Mouse (Mus musculus): ENCODE results near the gene Lpar1.

Gene Lpar1

GRCm38 (mm10) chr4:58506539-58507527, 46.9 kb downstream of the Lpar1 start:
- no peak for DNase-seq (ENCODE audit: low spot score)

DNA sequence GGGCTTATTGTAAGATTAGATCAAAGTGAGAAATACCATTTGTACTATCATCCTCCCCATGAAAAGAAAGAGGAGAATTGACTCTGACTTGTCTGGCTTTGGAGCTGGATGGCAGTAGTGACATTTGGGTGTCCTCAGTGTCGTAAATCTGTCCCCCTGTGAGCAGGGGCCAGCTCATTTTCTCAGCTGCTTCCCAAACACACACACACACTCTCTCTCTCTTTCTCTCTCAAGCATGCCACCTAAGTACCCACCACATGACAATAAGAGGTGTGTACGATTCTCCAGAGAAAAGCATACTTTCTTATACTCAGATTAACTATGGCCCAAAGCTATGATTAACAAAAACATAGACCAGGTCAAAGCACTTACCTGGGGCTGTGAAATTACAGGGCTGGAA, 49.4 kb downstream of the Lpar1 start:
- no peak for DNase-seq (ENCODE audit: low spot score)

DNA sequence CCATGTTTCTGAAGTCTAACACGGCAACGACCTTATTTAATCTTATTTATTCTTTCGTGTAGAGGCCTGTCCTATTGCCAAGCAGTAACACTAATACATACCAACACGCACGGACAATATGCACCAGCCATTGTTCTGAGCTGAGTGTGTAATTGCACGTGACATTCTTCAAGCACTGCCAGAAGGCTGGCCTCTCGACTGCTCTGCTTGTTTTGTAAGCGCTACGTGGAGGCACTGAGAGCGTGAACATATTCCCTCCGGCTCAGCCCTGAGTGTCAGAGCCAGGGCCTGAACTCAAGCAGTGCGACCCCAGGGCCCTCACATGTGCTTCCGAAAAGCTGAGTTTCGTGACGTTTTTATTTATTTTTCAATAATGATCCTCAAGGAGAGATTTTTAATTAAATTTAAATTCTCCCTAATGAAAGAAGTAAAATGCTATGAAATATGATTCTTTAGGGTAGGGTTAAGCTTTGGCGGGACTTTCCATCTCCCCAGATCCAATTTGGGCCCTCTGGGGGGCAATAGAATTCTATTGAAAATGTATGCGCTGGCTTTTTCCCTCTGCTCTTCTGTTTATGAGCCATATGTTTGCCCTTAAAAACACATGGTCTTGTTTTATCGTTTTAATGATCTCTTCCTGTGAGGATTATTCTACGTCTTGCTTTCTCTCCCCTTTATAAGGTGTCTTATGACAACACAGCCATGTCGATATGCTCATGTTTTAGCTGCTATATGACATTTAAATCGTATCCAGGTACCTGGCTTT, 52.5 kb downstream of the Lpar1 start:
- DNase-seq (ENCODE audit: low spot score): no peak

- DNase-seq (ENCODE audit: low spot score): no peak
Measured at GRCm38 (mm10) chr4:58499831-58500230, 53.9 kb downstream of the Lpar1 start.

GRCm38 (mm10) chr4:58499241-58499640, 54.5 kb downstream of the Lpar1 start:
- no peak for DNase-seq (ENCODE audit: low spot score)

DNA sequence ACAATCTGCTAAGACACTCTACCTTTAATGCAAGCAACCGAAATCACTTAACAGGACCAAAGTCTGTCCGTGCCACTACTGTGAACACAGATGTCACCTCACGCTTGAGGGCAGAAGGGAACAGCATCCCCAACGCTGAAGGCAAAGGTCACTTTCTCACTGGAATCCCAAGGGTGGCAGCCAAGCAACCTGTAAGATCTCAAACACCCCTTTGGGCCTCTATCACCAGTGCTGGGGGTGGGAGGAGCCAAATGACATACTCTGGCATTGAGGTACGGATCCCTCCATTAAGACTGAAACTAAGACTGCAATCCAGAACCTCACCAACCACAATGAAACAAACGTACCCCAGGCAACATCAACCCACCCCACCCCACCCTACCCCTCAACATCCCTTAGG, 55.0 kb downstream of the Lpar1 start:
- no peak for DNase-seq (ENCODE audit: low spot score)

- no peak for DNase-seq (ENCODE audit: low spot score)
Measured at GRCm38 (mm10) chr4:58497284-58497683, 56.4 kb downstream of the Lpar1 start.

DNA sequence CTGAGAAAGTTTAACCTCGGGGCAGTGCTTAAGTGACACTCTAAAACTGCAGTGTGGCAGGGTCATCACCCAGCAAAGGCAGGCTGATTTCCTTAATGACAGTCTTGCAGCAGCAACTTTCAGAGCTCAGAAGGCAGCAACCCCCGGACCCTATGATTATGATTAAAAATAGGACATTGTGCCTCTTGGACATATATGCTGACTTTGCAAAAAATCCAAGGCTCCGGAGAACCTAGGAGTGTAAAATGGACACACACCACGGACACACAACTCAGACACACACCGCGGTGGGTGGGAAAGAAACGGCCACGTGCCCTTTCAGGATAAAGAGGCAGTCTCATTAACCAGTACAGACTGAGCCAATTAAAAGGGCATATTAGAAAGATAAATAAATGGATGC, 57.0 kb downstream of the Lpar1 start:
- no peak for DNase-seq (ENCODE audit: low spot score)

DNA sequence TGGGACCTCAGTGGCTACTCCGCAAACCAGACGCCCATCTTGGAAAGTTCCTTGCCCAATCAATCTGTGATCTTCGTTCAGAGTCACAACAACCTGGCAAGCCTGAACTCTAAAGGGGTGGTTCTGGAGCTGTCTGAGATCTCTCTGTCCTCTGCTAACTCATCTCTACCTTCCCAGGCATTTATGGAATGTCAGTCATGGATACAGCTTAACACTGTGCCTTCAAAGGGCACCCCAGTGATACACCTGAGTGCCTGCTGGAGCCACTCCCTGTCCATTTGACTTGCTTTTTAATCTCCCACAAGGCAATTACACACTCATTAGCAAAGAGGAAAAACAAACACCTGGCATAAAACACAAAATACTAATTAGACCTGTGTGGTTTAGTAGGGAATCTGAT, 62.0 kb downstream of the Lpar1 start:
- no peak for DNase-seq (ENCODE audit: low spot score)

DNA sequence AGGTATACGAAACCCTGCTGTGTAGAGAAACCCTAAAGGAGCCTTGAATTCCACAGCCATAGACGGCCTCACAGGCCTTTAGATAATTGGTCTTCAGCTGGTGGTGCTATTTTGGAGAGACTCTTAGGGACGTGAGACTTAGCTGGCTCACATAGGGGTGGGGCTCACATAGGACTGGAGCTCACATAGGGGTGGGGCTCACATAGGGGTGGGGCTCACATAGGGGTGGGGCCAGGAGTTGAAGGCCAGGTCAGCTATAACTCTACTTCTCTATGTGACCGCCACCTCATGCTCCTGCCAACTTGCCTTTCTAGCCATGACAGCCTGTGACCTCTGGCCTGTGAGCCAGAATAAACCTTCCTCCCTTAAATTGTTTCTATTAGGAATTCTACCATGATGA, 63.3 kb downstream of the Lpar1 start:
- no peak for DNase-seq (ENCODE audit: low spot score)

DNA sequence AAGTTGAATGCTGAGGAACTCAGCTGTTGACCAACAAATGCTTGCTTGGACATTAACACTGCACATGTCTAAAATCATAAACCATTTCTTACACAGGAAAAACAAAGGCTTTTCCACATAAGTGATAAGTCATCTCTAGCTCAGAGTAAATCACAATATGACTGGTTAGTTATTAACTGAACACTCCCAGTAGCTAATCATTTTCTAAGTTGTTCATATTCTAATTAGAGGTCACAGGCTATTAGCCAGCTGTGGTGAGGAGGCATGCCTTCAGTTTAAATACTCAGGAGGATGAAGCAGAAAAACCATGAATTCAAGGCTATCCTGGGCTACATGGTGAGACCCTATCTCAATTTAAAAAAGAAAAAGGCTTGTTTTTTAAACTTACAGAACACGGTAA, 75.1 kb downstream of the Lpar1 start:
- DNase-seq (ENCODE audit: low spot score): no peak

DNA sequence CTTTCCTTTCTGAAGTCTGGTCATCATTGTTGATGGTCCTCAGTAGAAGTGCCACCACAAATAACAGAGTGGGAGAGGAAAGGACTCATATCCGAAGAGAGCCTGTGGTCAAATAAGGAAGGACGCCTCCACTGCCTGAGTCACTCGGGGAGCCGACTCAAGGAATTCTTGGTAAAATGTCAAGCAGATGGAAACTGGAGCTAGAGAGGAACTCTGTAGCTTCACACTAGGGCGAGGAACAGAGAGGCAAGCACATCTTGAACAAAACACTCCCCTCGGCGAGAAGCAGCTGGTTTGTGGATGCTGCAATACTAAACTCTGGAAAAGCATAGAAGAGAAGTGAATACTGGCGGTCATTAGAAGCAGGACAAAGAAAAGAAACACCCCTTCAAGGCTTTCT, 76.0 kb downstream of the Lpar1 start:
- no peak for DNase-seq (ENCODE audit: low spot score)

DNA sequence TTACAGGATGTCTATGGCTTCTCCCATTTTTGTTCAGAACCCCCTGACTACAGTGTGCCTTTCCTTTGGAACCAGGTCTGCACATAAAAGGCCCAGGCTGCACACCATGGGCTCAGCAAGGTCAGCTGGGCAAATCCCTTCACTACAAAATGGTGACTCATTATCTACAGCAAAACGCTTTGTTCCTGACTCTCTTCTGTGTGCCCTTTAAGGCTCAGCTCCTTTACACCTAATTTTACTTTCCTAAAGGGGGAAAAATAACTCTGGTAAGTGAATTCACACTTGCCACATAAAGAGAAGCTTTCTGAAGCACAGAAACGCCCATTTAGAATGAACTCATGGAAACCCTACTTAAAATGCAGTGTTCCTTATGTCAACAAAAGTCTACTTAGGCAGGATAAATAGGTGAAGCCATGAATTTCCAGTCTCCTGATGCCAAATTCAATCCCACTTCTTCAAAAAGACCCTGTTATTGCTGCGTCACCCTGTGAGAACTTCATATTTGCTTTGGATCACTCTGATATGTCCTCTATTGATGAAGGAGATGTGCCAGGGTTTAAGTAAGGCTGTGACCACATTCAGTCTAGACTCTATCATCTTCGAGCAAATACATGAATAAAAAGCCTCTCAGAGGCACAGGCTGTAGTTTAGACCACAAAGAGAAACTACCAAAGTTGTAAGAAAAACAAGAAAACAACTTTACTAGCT, 82.3 kb downstream of the Lpar1 start:
- no peak for DNase-seq (ENCODE audit: low spot score)

DNA sequence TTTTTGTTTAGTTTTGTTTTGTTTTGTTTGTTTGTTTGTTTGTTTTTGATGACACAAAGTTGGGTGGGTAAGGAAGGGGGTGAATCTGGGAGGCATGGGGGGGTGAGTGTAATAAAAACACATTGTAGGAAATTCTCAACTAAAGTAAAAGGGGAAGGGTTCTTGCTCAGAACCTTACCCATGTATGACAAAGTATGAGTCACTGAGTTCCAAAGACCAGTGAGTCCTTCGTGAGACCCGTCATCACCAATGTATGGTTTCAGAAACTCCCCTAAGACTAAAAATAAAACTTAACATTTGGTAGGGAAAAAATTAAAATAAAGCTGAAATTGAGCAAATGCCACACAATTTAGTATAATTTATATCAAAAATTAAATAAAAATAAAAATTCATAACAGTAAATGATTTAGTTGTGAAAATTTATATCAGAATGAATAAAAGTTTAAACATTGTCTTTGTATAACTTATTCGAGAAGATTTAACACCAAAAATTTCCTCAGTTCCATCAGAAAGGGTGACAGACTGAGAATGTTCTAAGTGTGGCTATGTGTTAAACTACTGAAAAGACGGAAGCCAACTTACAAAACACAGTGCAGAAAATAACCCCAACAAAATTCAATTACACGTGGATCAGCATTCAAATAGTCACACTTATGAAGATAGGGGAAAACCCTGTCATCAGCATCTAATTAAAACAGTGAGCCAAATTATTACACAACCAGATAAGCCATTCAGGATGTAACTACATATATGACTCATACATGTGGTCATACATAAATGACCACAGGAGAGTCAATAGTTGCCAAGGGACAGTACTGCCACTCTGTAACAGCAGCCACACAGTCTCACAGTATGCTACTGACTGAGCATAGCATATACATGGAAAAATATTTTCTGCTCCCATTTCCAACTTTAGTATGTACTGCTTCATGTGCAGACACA, 83.8 kb downstream of the Lpar1 start:
- DNase-seq (ENCODE audit: low spot score): no peak

- no peak for DNase-seq (ENCODE audit: low spot score)
Measured at GRCm38 (mm10) chr4:58469035-58469434, 84.7 kb downstream of the Lpar1 start.

GRCm38 (mm10) chr4:58465586-58465985, 88.1 kb downstream of the Lpar1 start:
- DNase-seq (ENCODE audit: low spot score): no peak

DNA sequence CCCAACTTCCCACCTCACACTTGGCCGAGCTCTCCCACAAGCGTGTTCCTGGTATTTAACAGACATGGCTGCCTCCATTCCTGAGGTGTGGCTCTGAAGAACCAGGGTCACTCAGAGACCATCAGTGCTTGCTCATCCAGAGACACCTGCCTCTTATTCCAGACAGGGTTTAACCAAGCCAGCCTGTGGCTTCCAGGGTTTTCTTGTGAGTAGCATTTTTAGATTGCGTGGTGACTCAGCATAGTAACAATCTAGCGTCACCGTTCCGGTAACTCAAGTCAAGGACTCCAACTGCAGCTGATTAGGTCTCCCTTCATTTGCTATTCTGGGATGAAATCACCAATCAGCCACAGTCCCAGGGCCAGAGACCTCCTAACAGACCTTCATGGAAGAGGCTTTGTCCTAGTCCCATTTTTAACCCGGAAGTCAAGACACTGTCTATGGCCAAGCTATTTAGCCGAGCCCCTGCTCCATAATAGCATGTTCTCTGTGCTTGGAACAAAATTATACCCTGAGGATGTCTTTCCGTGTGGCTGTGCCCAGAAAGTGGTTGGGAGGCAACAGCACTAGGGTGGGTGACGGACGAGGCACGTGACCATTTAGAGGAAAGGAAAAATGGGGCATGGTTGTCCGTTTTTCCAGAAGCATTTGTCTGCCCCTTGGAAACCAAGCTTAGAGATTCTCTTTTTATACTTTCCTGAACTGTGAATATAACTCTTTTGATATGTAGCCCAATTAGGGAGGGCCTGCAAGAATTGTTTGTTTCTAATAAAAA, 89.1 kb downstream of the Lpar1 start:
- DNase-seq (ENCODE audit: low spot score): no peak

DNA sequence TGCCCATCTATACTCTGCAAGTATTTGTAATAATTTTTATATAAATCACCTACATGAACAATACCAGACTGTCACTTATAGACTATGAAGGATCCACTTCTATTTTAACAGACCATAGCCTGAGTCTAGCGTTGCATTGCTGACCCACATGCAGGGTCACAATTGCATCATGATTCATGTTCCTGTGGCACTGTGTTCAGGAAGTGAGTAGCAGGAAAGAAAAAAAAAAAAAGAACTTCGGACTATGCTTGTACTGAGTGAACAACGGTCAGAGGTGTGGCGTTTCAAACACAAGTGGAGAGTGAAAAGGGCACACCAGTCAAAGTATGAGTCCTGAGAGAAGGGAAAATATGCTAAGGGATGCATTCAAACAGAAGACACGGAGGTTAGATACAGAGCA, 90.7 kb downstream of the Lpar1 start:
- DNase-seq (ENCODE audit: low spot score): no peak

GRCm38 (mm10) chr4:58462586-58462985, 91.1 kb downstream of the Lpar1 start:
- DNase-seq (ENCODE audit: low spot score): no peak

DNA sequence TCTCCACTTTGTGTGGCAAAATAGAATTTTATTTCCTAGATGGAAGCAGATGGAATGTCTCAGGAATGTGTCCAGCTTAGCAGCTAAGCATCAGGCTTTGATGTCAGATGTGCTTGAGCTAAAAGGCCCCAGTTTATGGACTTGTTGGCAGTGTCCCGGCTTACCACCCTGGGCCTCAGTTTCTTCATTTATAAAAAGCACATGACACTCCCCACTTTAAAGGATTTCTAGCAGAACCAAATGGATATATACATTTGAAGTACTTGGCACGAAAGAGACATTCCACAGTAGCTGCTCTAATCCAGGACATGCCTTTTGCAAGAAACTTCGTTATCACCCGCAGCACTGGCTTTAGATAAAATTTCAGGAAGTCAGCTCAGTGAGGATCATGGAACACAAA, 100.4 kb downstream of the Lpar1 start:
- DNase-seq (ENCODE audit: low spot score): peak; percentile 28

- no peak for DNase-seq (ENCODE audit: low spot score)
Measured at GRCm38 (mm10) chr4:58448825-58449224, 104.9 kb downstream of the Lpar1 start.

Data from yolk sac, embryonic 10.5 days (tissue).